Mouse (Mus musculus) ES-Bruce4 (cell line): ENCODE data around the gene Acbd6.

Experiments
- CTCF ChIP-seq: IDR thresholded peaks from one replicate; pipeline ENCODE4 v1.8.1; 2011; ENCODE audit warnings: low read depth, low read length
- EP300 ChIP-seq: IDR thresholded peaks from 2 replicates; pipeline ENCODE4 v1.6.1; 2011; ENCODE audit warnings: low read depth, low read length; ENCODE audit not compliant: insufficient read depth
- POLR2A ChIP-seq: IDR thresholded peaks from one replicate; pipeline ENCODE4 v1.8.1; 2011; ENCODE audit warnings: low read length; ENCODE audit not compliant: insufficient read depth

DNA sequence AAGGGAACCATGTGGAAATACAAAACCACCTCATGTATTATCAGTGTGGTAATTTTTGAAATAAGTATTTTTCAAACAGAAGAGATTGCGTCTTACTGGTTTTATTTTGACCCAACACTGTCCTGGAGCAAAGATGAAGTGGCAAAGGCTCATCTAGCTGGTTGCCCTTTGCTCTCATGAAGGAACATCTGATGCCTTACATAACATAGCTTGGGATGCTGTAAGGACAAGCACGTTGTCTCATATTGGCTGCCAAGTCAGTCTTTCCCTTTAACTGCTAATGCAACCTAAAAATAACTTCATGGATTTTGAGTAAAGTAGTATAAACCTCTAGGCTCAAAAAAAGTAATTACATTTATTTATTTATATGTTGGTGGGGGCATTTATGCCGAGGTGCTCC, 38.7 kb downstream of the Acbd6 start:
- TF ChIP-seq POLR2A (no peak), EP300 (no peak), CTCF (no peak)
